Mouse (Mus musculus): ENCODE results near the gene Smim4.

DNA sequence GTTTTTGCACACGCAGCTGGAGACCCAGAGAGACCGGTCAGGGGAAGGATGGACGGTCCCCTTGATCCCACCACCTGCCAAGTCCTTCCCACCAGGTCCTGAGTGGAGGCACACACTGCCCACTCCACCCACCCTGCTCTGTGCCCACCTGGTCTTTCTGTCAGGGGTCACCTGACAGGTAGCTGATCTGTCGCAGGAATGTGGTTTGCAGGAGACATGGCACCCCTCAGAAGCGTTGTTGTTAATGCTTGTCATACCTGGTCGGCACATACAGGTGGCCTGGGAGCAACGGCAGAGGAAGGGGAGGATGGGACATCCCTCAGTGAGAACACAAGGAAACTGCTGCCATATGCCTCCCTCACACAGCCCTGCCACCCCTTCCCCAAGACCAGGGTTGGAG, 32.4 kb upstream of the Smim4 start:
- TF ChIP-seq MYOG (IDR thresholded peaks at IDR 0.05; ENCODE audit: control insufficient read depth, extremely low read depth, insufficient read length), result no peak
- TF ChIP-seq CTCF (IDR thresholded peaks at IDR 0.05; ENCODE audit: control insufficient read depth, insufficient read depth, insufficient read length), result no peak
- no peak for TF ChIP-seq USF1 (IDR thresholded peaks at IDR 0.05; ENCODE audit: low read depth)
- TF ChIP-seq CEBPB (IDR thresholded peaks at IDR 0.05; ENCODE audit: low read depth), result no peak
- no peak for TF ChIP-seq MAX (IDR thresholded peaks at IDR 0.05)
- TF ChIP-seq MYOD1 (IDR thresholded peaks at IDR 0.05; ENCODE audit: control insufficient read depth, insufficient read length, low read depth), result no peak
- TF ChIP-seq FOSL1 (IDR thresholded peaks at IDR 0.05; ENCODE audit: insufficient read depth, low read length, poor library complexity, severe bottlenecking), result no peak
